Mouse (Mus musculus): ENCODE measurements at regions not wholly inside any gene's neighbourhood (a gene's known extent, or its start where the extent isn't known, plus 50 kb on each side); places are given as distances from the start of the nearest gene placed in this dataset.

DNA sequence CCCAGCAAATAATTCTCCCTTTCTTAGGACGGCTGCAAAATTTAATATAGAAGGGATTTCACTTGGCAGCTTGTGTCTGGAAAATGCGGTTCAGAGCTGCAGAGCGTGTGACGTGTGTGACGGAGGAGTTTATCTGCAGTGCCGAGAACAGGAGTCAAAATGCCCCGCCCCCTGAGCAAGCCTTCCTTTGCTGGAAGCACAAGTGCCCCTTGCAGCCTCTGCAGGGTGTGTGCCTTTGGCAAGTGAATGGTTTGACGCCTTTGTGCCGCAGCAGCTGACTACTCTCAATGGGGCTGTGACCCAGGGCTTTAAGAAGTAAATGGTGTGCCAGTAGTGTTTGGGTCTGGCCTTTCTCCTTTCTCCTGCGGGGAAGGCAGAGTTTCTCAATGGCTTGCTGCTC is 185.0 kb downstream of the Med10 start:
- peak; percentile 58 for DNase-seq (ENCODE audit: low spot score)
- Histone ChIP-seq H3K9ac (ENCODE audit: low read length) (no peak overlapping the region), H3K27me3 (ENCODE audit: control insufficient read depth, insufficient read depth, low read length) (no peaks in the 10 kb centered on the region), H3K27ac (replicated peaks) (no peak overlapping the region), H3K4me1 (replicated peaks; ENCODE audit: control insufficient read depth, insufficient read depth) (no peaks in the 10 kb centered on the region), H3K4me2 (replicated peaks; ENCODE audit: low read depth) (0 out of 2 replicates have a peak overlapping the region, but pooled peaks have one; percentile 11), H3K9me3 (ENCODE audit: control insufficient read depth, low read length) (no peaks in the 10 kb centered on the region), H3K4me3 (ENCODE audit: low read depth, low read length) (no peak overlapping the region), H3K36me3 (ENCODE audit: control insufficient read depth, insufficient read depth, low read length) (no peaks in the 10 kb centered on the region)
- ATAC-seq (ENCODE audit: low FRiP score, low TSS enrichment), result peak; percentile 32; the same call in 1 of the 2 replicates
- 7% methylated on average over 10 of the region's 10 CpGs for WGBS
- no peak for TF ChIP-seq EP300 (optimal IDR thresholded peaks at IDR 0.05)
- TF ChIP-seq CTCF (IDR thresholded peaks at IDR 0.05; ENCODE audit: low read depth), result no peak

DNA sequence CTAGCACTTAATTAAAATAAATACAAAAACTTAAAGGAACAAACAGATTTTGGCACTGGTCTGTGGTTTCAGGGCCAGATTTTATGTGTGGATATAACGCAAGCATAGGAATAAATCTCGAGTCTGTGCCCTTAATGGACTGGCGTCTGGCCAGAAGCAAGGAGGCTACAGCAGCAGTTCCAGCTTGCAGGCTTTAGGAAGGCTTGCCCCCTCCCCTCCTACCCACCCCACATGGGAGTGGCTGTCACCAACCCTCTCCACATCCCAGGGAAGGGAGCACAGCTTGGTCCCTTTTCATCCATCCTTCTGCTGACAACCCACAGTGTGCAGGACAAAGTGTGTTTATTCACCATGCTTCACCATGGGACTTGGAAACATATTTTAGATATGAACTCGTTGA is 186.1 kb downstream of the Med10 start:
- Histone ChIP-seq H3K9me3 (ENCODE audit: control insufficient read depth, low read length) (no peaks in the 10 kb centered on the region), H3K9ac (ENCODE audit: low read length) (no peak overlapping the region), H3K36me3 (ENCODE audit: control insufficient read depth, insufficient read depth, low read length) (no peaks in the 10 kb centered on the region), H3K4me3 (ENCODE audit: low read depth, low read length) (no peak overlapping the region), H3K4me2 (replicated peaks; ENCODE audit: low read depth) (no peak overlapping the region), H3K4me1 (replicated peaks; ENCODE audit: control insufficient read depth, insufficient read depth) (no peaks in the 10 kb centered on the region), H3K27ac (replicated peaks) (no peak overlapping the region), H3K27me3 (ENCODE audit: control insufficient read depth, insufficient read depth, low read length) (no peaks in the 10 kb centered on the region)
- 20% methylated on average over 4 of the region's 4 CpGs for WGBS
- TF ChIP-seq EP300 (optimal IDR thresholded peaks at IDR 0.05) (no peak), CTCF (IDR thresholded peaks at IDR 0.05; ENCODE audit: low read depth) (no peak)
- no peak for DNase-seq (ENCODE audit: low spot score)
- no peak for ATAC-seq (ENCODE audit: low FRiP score, low TSS enrichment)

DNA sequence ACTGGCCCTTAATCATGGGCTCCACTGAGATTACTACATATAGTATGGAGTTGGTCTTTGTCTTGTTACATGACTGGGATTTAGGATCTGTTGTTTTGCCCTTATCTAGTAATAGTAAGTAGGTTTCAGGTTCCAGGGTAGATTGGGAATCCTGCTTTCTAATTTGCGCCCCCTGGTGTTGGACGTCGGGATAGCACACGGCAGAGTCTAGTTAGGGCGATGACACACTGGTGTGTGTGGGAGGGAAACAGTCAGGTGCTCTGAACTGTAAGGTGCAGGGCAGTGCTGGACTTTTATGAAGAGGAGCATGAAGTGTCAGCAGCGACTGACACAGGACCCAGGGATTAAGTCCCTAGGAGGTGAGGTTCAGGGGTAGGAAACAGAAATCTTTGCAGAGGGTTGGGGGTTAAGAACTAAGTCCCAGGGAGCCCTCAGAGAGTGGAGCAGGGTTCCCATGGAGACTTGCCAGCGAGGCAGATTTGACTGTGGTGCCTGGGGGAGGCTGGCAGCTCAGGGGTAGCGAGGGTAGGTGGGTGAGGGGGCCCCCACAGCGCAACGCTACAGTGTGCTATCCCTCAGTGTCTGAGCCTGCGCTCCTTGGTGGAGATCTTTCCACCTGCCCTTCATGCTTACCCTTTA is 189.2 kb downstream of the Med10 start:
- Histone ChIP-seq H3K4me3 (ENCODE audit: low read depth, low read length) (no peak overlapping the region), H3K27ac (replicated peaks) (no peak overlapping the region), H3K9me3 (ENCODE audit: control insufficient read depth, low read length) (no peaks in the 10 kb centered on the region), H3K27me3 (ENCODE audit: control insufficient read depth, insufficient read depth, low read length) (no peaks in the 10 kb centered on the region), H3K9ac (ENCODE audit: low read length) (no peak overlapping the region), H3K4me2 (replicated peaks; ENCODE audit: low read depth) (no peak overlapping the region), H3K36me3 (ENCODE audit: control insufficient read depth, insufficient read depth, low read length) (no peaks in the 10 kb centered on the region), H3K4me1 (replicated peaks; ENCODE audit: control insufficient read depth, insufficient read depth) (no peaks in the 10 kb centered on the region)
- TF ChIP-seq CTCF (IDR thresholded peaks at IDR 0.05; ENCODE audit: low read depth) (peak; percentile 86), EP300 (optimal IDR thresholded peaks at IDR 0.05) (no peak)
- peak; percentile 59 for DNase-seq (ENCODE audit: low spot score)
- ATAC-seq (ENCODE audit: low FRiP score, low TSS enrichment), result no peak
- WGBS, result 31% methylated on average over 11 of the region's 11 CpGs

DNA sequence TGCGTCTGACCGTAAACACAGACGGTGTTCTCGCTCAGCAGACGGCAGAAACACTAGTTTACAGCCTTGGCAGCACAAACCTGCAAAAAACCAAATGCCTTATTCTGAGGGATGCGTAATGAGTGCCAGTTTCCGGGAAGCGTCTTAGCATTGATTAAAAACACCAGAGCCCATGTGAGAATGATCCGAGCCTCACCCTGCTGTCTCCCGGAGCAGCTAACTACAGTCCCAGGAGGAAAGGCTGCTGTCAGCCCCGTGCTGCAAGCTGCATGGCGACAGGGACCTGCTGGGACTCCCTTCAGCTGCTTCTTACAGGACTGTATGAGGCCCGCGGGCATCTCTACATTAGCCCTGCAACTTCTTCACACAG is 189.7 kb downstream of the Med10 start:
- WGBS, result 46% methylated on average over 14 of the region's 14 CpGs
- H3K4me3 ChIP-seq (ENCODE audit: low read depth, low read length), result no peak overlapping the region
- H3K27ac ChIP-seq (replicated peaks), result no peak overlapping the region
- no peak for TF ChIP-seq CTCF (IDR thresholded peaks at IDR 0.05; ENCODE audit: low read depth)
- H3K9ac ChIP-seq (ENCODE audit: low read length), result no peak overlapping the region
- ATAC-seq (ENCODE audit: low FRiP score, low TSS enrichment) (no peak), DNase-seq (ENCODE audit: low spot score) (no peak)
- no peaks in the 10 kb centered on the region for H3K4me1 ChIP-seq (replicated peaks; ENCODE audit: control insufficient read depth, insufficient read depth)
- H3K36me3 ChIP-seq (ENCODE audit: control insufficient read depth, insufficient read depth, low read length), result no peaks in the 10 kb centered on the region
- no peaks in the 10 kb centered on the region for H3K9me3 ChIP-seq (ENCODE audit: control insufficient read depth, low read length)
- no peaks in the 10 kb centered on the region for H3K27me3 ChIP-seq (ENCODE audit: control insufficient read depth, insufficient read depth, low read length)
- H3K4me2 ChIP-seq (replicated peaks; ENCODE audit: low read depth), result no peak overlapping the region

DNA sequence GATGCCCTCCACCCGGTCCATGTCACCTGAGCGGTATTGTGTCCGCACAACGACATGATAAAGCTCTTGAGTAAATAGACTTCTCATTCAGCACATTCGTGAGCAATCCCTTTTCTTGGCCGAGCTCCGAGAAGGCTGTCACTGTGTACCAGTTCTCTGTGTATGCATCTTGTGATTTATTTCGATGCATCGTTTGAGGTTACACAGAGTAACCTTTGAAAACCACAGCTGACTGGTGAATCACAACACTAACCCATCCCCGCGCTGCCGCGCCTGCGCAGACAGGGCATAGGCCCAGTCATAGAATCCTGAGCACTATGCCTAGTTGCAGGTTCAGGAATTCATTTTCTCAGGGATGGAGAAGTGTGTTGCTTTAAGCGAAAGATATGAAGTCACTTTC is 201.4 kb downstream of the Med10 start:
- H3K4me2 ChIP-seq (replicated peaks; ENCODE audit: low read depth), result no peak overlapping the region
- no peaks in the 10 kb centered on the region for H3K36me3 ChIP-seq (ENCODE audit: control insufficient read depth, insufficient read depth, low read length)
- WGBS, result 56% methylated on average over 15 of the region's 15 CpGs
- ATAC-seq (ENCODE audit: low FRiP score, low TSS enrichment), result no peak
- no peak overlapping the region for H3K9ac ChIP-seq (ENCODE audit: low read length)
- no peaks in the 10 kb centered on the region for H3K9me3 ChIP-seq (ENCODE audit: control insufficient read depth, low read length)
- H3K27ac ChIP-seq (replicated peaks), result no peak overlapping the region
- no peaks in the 10 kb centered on the region for H3K4me1 ChIP-seq (replicated peaks; ENCODE audit: control insufficient read depth, insufficient read depth)
- TF ChIP-seq CTCF (IDR thresholded peaks at IDR 0.05; ENCODE audit: low read depth) (no peak), EP300 (optimal IDR thresholded peaks at IDR 0.05) (no peak)
- DNase-seq (ENCODE audit: low spot score), result no peak
- H3K27me3 ChIP-seq (ENCODE audit: control insufficient read depth, insufficient read depth, low read length), result no peaks in the 10 kb centered on the region
- H3K4me3 ChIP-seq (ENCODE audit: low read depth, low read length), result no peak overlapping the region

DNA sequence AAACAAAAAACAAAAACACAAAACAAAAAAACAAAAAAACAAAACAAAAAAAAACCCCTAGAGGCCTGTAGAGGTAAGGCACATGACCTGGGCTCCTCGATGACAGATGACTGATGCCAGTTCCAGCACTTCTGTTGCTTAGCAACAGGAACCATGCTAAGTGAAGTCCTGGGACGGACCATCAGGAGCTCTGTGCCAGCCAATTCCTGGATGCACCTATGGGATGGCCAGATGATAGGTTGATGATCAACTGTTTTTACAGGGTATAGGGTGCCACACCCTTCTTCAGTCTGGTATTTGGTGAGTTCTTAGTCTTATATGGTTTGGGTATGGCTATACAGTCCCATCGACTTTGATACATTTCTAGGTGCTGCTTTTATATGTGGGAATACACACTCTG is 209.9 kb downstream of the Med10 start:
- TF ChIP-seq EP300 (optimal IDR thresholded peaks at IDR 0.05), result no peak
- no peak for TF ChIP-seq CTCF (IDR thresholded peaks at IDR 0.05; ENCODE audit: low read depth)
- DNase-seq (ENCODE audit: low spot score) (no peak), ATAC-seq (ENCODE audit: low FRiP score, low TSS enrichment) (no peak)
- H3K36me3 ChIP-seq (ENCODE audit: control insufficient read depth, insufficient read depth, low read length), result no peaks in the 10 kb centered on the region
- no peak overlapping the region for H3K27ac ChIP-seq (replicated peaks)
- no peak overlapping the region for H3K9ac ChIP-seq (ENCODE audit: low read length)
- H3K4me1 ChIP-seq (replicated peaks; ENCODE audit: control insufficient read depth, insufficient read depth), result no peaks in the 10 kb centered on the region
- H3K9me3 ChIP-seq (ENCODE audit: control insufficient read depth, low read length), result no peaks in the 10 kb centered on the region
- H3K4me3 ChIP-seq (ENCODE audit: low read depth, low read length), result no peak overlapping the region
- H3K27me3 ChIP-seq (ENCODE audit: control insufficient read depth, insufficient read depth, low read length), result no peaks in the 10 kb centered on the region
- H3K4me2 ChIP-seq (replicated peaks; ENCODE audit: low read depth), result no peak overlapping the region
- 41% methylated on average over 3 of the region's 3 CpGs for WGBS

Measured in stomach, postnatal 0 days (tissue).